Mouse (Mus musculus) lung, adult 2 months (tissue): ENCODE measurements around the gene Ism1.

Experiments used
- CTCF ChIP-seq: fragments of 200-500 bp; IDR thresholded peaks from 2 replicates; pipeline ENCODE4 v1.5.1; 2011; ENCODE audit warnings: mild to moderate bottlenecking, low read length, control low read depth; ENCODE audit not compliant: insufficient read depth
- POLR2A ChIP-seq: fragments of 200-500 bp; IDR thresholded peaks from 2 replicates; pipeline ENCODE4 v1.6.1; 2011; ENCODE audit warnings: low read depth, mild to moderate bottlenecking, control low read depth, low read length, borderline replicate concordance; ENCODE audit errors: extremely low read depth

- TF ChIP-seq CTCF: no peak
- no peak for TF ChIP-seq POLR2A
Measured at GRCm38 (mm10) chr2:139807887-139808286, 129.9 kb downstream of the Ism1 start.
